Mouse (Mus musculus) kidney, adult 2 months (tissue): ENCODE measurements around the gene Syt3. TPM values are rescaled to one million over a fixed set of nuclear protein-coding genes. Genes with fewer than 3 reads are reported as not detected.

Experiments used
- DNase-seq: peaks from one replicate; pipeline ENCODE4 v3.0.0; 2021
- H3K27ac ChIP-seq: fragments of 200-500 bp; 2 replicates; pipeline ENCODE4 v1.5.1; 2012; ENCODE audit warnings: low read depth, low read length, control low read depth, inconsistent platforms; ENCODE audit not compliant: insufficient read depth
- H3K27me3 ChIP-seq: fragments of 200-500 bp; replicated peaks from 2 replicates; pipeline ENCODE4 v1.6.1; 2012; ENCODE audit warnings: mild to moderate bottlenecking, moderate library complexity, low read length, inconsistent platforms; ENCODE audit not compliant: control insufficient read depth, insufficient read depth
- H3K36me3 ChIP-seq: fragments of 200-500 bp; 2 replicates; pipeline ENCODE4 v1.6.1; 2012; ENCODE audit warnings: mild to moderate bottlenecking, moderate library complexity, low read length, inconsistent platforms; ENCODE audit not compliant: control insufficient read depth, insufficient read depth
- H3K4me1 ChIP-seq: fragments of 200-500 bp; 2 replicates; pipeline ENCODE4 v1.6.1; 2011; ENCODE audit warnings: low read length; ENCODE audit not compliant: control insufficient read depth, insufficient read depth
- H3K4me3 ChIP-seq: fragments of 200-500 bp; 2 replicates; pipeline ENCODE4 v1.5.1; 2011; ENCODE audit warnings: mild to moderate bottlenecking, low read depth, low read length, control low read depth; ENCODE audit not compliant: insufficient read depth
- CTCF ChIP-seq: fragments of 200-500 bp; conservative IDR thresholded peaks from 2 replicates; pipeline ENCODE4 v1.5.1; 2011; ENCODE audit warnings: low read depth, mild to moderate bottlenecking, control low read depth, low read length, moderate library complexity, mixed read lengths; ENCODE audit not compliant: insufficient read depth, insufficient read length
- POLR2A ChIP-seq: fragments of 200-500 bp; IDR thresholded peaks from one replicate; pipeline ENCODE4 v1.6.1; 2011; ENCODE audit warnings: low read depth, low read length, control low read depth
- WGBS: fragments of 180-500 bp; shearing (Covaris S2); methylation state at CpG from one replicate; pipeline ENCODE4 v1.1.7; 2018; 5-methylcytosine and 5-hydroxymethylcytosine counted together
- polyA plus RNA-seq: library from polyadenylated mRNA; depleted of rRNA; stranded (reverse); fragments of >200 nt; gene quantifications from 2 replicates; pipeline ENCODE4 v1.2.3, GENCODE M21; 2012

Gene Syt3
- polyA plus RNA-seq, 1 experiment = 12.0 TPM

DNA sequence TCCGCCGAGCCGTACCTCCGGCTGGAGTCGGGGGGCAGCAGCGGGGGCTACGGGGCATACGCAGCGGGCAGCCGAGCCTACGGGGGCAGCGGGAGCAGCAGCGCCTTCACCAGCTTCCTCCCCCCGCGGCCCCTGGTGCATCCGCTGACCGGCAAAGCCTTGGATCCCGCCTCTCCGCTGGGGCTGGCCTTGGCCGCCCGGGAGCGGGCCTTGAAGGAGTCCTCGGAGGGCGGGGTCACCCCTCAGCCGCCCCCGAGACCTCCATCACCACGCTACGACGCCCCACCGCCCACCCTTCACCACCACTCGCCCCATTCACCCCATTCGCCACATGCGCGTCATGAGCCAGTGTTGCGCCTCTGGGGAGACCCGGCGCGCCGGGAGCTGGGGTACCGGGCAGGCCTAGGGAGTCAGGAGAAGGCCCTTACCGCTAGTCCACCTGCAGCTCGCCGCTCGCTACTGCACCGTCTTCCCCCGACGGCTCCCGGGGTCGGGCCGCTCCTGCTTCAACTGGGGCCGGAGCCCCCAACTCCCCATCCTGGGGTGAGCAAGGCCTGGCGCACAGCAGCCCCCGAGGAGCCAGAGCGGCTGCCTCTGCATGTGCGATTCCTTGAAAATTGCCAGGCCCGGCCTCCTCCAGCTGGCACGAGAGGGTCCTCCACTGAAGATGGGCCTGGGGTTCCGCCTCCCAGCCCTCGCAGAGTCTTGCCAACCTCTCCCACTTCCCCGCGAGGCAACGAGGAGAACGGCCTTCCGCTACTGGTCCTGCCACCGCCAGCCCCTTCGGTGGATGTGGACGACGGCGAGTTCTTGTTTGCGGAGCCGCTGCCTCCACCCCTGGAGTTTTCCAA lies 30.9 kb upstream of the Syt3 start:
- no peak for DNase-seq
- H3K4me3 ChIP-seq = no peak overlapping the region
- no peaks in the 10 kb centered on the region for H3K4me1 ChIP-seq
- no peaks in the 10 kb centered on the region for H3K36me3 ChIP-seq
- TF ChIP-seq CTCF (no peak), POLR2A (no peak)
- no peak overlapping the region for H3K27ac ChIP-seq
- 3% methylated on average over 71 of the region's 71 CpGs for WGBS
- H3K27me3 ChIP-seq = peaks cover 2% of the 10 kb centered on the region; the same call in 1 of the 2 replicates

DNA sequence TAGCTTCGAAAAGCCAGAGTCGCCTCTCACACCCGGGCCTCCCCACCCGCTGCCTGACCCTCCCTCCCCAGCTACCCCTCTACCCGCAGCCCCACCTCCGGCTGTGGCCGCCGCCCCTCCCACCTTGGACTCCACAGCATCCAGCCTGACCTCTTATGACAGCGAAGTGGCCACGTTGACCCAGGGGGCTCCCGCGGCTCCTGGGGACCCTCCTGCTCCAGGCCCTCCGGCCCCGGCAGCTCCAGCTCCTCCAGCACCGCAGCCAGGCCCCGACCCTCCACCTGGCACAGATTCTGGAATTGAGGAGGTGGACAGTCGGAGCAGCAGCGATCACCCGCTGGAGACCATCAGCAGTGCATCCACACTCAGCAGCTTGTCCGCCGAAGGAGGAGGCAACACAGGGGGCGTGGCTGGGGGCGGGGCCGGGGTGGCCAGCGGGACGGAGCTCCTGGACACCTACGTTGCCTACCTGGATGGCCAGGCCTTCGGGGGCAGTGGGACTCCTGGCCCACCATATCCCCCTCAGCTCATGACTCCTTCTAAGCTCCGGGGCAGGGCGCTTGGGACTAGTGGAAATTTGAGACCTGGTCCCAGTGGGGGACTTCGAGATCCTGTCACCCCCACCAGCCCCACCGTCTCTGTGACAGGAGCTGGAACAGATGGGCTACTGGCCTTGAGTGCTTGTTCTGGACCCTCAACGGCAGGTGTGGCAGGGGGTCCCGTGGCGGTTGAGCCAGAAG lies 30.1 kb upstream of the Syt3 start:
- H3K36me3 ChIP-seq = no peaks in the 10 kb centered on the region
- H3K27ac ChIP-seq = no peak overlapping the region
- WGBS = 2% methylated on average over 35 of the region's 35 CpGs
- H3K4me3 ChIP-seq = no peak overlapping the region
- TF ChIP-seq CTCF = no peak
- TF ChIP-seq POLR2A = no peak
- H3K27me3 ChIP-seq = peaks cover 2% of the 10 kb centered on the region; the same call in 1 of the 2 replicates
- no peak for DNase-seq
- H3K4me1 ChIP-seq = no peaks in the 10 kb centered on the region

DNA sequence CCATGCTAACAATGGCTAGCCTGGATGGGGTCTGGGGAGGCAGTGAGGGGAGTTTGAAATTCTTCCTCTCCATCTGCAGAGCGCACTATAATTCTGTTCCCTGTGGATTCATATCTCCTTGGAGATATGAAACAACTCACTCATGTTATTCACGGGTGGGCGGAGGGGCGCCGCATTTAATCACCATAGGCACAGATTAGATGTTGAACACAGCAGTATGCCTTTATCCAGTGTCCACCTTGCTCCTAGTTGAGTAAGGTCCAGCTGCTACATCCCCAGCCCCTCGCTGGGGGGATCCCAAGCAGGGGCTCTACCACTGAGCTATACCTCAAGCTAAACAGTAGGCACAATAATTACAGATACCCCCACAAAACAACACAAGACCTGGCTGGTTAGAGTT lies 28.5 kb upstream of the Syt3 start:
- Histone ChIP-seq H3K27ac (no peak overlapping the region), H3K27me3 (peaks cover 2% of the 10 kb centered on the region; the same call in 1 of the 2 replicates)
- TF ChIP-seq CTCF (no peak), POLR2A (no peak)

DNA sequence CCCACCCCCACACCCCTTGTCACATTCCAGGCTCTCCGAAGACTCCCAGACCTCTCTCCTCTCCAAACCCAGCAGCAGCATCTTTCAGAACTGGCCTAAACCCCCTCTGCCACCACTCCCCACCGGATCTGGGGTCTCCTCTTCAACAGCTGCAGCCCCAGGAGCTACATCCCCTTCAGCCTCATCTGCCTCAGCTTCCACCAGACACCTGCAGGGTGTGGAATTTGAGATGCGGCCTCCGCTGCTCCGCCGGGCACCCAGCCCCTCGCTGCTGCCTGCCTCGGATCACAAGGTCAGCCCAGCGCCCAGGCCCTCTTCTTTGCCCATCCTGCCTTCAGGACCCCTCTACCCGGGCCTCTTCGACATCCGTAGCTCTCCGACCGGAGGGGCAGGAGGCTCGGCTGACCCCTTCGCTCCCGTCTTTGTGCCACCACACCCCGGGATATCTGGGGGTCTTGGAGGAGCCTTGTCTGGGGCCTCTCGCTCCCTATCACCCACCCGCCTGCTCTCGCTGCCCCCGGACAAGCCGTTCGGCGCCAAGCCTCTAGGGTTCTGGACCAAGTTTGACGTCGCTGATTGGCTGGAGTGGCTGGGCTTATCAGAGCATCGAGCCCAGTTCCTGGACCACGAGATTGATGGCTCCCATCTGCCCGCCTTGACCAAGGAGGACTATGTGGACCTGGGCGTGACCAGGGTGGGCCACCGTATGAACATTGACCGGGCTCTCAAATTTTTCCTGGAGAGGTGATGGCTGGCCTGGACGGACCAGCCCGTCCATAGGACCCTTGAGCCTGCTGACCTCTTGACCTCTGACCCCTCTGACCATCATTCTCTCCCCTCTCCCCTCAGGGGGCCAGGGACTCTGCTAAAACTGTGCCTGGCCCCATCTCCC lies 27.1 kb upstream of the Syt3 start:
- Histone ChIP-seq H3K27me3 (peaks cover 2% of the 10 kb centered on the region; the same call in 1 of the 2 replicates), H3K36me3 (no peaks in the 10 kb centered on the region), H3K4me3 (peak overlapping the region; percentile 4; the same call in 1 of the 2 replicates), H3K4me1 (no peaks in the 10 kb centered on the region), H3K27ac (no peak overlapping the region)
- 4% methylated on average over 35 of the region's 35 CpGs for WGBS
- TF ChIP-seq CTCF = no peak
- DNase-seq = no peak

More for the DNA sequence above, 28.5 kb upstream of the Syt3 start:
- 79% methylated on average over 6 of the region's 6 CpGs for WGBS
- H3K4me3 ChIP-seq = no peak overlapping the region
- H3K36me3 ChIP-seq = no peaks in the 10 kb centered on the region
- DNase-seq = no peak
- H3K4me1 ChIP-seq = no peaks in the 10 kb centered on the region

DNA sequence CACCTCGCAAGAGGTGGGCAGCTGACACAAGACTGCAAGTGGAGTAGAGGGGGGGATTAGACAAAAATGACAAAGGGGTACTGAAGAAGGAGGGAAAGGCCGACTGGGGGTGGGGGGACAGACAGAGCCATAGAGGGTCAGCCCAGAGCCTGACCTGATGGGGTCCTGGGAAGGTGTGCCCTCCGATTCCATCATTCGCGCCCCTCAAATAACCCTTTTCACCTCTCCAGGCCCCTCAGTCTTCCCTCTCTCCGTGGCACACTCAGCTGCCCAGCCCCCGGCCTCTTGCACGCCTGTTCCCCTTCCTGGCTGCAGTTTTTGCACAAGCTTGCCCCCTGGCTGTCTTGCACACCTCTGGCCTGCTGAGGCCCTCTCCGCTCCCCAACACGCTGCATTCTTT lies 26.4 kb upstream of the Syt3 start:
- H3K27me3 ChIP-seq = peaks cover 2% of the 10 kb centered on the region; the same call in 1 of the 2 replicates
- no peak for DNase-seq
- no peak overlapping the region for H3K27ac ChIP-seq
- H3K4me3 ChIP-seq = no peak overlapping the region
- 17% methylated on average over 9 of the region's 10 CpGs for WGBS
- H3K36me3 ChIP-seq = no peaks in the 10 kb centered on the region
- no peaks in the 10 kb centered on the region for H3K4me1 ChIP-seq
- TF ChIP-seq POLR2A (no peak), CTCF (no peak)

DNA sequence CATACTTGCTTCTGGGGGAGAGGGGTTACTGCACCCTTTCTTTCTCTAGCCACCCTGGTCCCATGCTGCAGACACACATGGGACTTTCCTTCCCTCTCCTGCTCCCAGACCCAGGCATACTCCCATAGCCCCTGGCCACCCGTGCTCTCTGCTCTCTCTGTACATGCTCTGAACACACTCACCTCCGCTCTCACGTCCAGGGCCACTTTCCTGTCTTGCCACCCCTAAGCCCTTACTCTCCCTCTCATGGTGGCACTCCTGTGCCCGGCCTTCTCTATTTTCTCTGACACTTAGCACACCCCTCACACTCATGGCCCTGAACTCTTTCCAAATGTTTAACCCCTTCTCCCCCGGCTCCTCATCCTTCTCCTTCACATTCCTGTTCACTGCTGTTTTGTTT lies 25.9 kb upstream of the Syt3 start:
- no peaks in the 10 kb centered on the region for H3K36me3 ChIP-seq
- no peak overlapping the region for H3K4me3 ChIP-seq
- H3K27me3 ChIP-seq = no peaks in the 10 kb centered on the region
- no peaks in the 10 kb centered on the region for H3K4me1 ChIP-seq
- TF ChIP-seq CTCF = no peak
- TF ChIP-seq POLR2A = no peak
- DNase-seq = no peak
- 23% methylated on average over 5 of the region's 5 CpGs for WGBS
- no peak overlapping the region for H3K27ac ChIP-seq
